Mouse (Mus musculus) 416B (cell line): Measurements from ENCODE around the gene Sptbn4.

Experiments used
- DNase-seq: peaks from one replicate; pipeline ENCODE4 v3.0.0; 2011; ENCODE audit warnings: low read depth

Sptbn4 gene

GRCm38 (mm10) chr7:27433349-27433748 is 14.1 kb downstream of the Sptbn4 start:
- DNase-seq, result no peak

GRCm38 (mm10) chr7:27429135-27429534 is 18.4 kb downstream of the Sptbn4 start:
- no peak for DNase-seq

- no peak for DNase-seq
Observed at GRCm38 (mm10) chr7:27428002-27428401, 19.5 kb downstream of the Sptbn4 start.

GRCm38 (mm10) chr7:27427387-27427786 is 20.1 kb downstream of the Sptbn4 start:
- no peak for DNase-seq

- DNase-seq, result no peak
Observed at GRCm38 (mm10) chr7:27423556-27424326, 23.7 kb downstream of the Sptbn4 start.

GRCm38 (mm10) chr7:27419101-27419500 is 28.4 kb downstream of the Sptbn4 start:
- DNase-seq, result peak; percentile 43

GRCm38 (mm10) chr7:27417151-27417550 is 30.3 kb downstream of the Sptbn4 start:
- no peak for DNase-seq

- no peak for DNase-seq
Observed at GRCm38 (mm10) chr7:27408379-27409176, 38.9 kb downstream of the Sptbn4 start.

- peak; percentile 61 for DNase-seq
Observed at GRCm38 (mm10) chr7:27407816-27408215, 39.7 kb downstream of the Sptbn4 start.

- DNase-seq, result peak; percentile 42
Observed at GRCm38 (mm10) chr7:27406481-27406880, 41.0 kb downstream of the Sptbn4 start.

GRCm38 (mm10) chr7:27404203-27404942 is 43.1 kb downstream of the Sptbn4 start:
- no peak for DNase-seq

- DNase-seq, result peak; percentile 61
Observed at GRCm38 (mm10) chr7:27402675-27403074, 44.8 kb downstream of the Sptbn4 start.

GRCm38 (mm10) chr7:27400545-27400944 is 46.9 kb downstream of the Sptbn4 start:
- DNase-seq, result no peak

- peak; percentile 75 for DNase-seq
Observed at GRCm38 (mm10) chr7:27397048-27397949, 50.2 kb downstream of the Sptbn4 start.

GRCm38 (mm10) chr7:27396184-27397047 is 51.1 kb downstream of the Sptbn4 start:
- no peak for DNase-seq

- DNase-seq, result no peak
Observed at GRCm38 (mm10) chr7:27395521-27396183, 51.8 kb downstream of the Sptbn4 start.

- no peak for DNase-seq
Observed at GRCm38 (mm10) chr7:27391416-27391815, 56.1 kb downstream of the Sptbn4 start.

- DNase-seq, result no peak
Observed at GRCm38 (mm10) chr7:27389213-27389612, 58.3 kb downstream of the Sptbn4 start.

GRCm38 (mm10) chr7:27384731-27385130 is 62.8 kb downstream of the Sptbn4 start:
- DNase-seq, result peak; percentile 67

GRCm38 (mm10) chr7:27384134-27384533 is 63.4 kb downstream of the Sptbn4 start:
- no peak for DNase-seq
